Mouse (Mus musculus) forebrain, embryonic 15.5 days (tissue): Measurements from ENCODE around the gene Ldlrad3. TPM values are rescaled to one million over a fixed set of nuclear protein-coding genes. Genes with fewer than 3 reads are reported as not detected.

Experiments
- ATAC-seq: fragments of 200-750 bp; cut with Nextera tagmentation; replicated peaks from 2 replicates; pipeline ENCODE4 v1.8.0; 2017; ENCODE audit warnings: mild to moderate bottlenecking, moderate TSS enrichment, moderate library complexity
- H3K27ac ChIP-seq: fragments of 300-500 bp; sonication (generic); replicated peaks from 2 replicates; pipeline ENCODE4 v1.5.1; 2015; ENCODE audit warnings: mild to moderate bottlenecking, inconsistent platforms
- H3K27me3 ChIP-seq: fragments of 300-500 bp; sonication (generic); 2 replicates; pipeline ENCODE4 v1.6.1; 2015; ENCODE audit warnings: inconsistent platforms
- H3K36me3 ChIP-seq: fragments of 300-500 bp; sonication (generic); 2 replicates; pipeline ENCODE4 v1.6.1; 2015; ENCODE audit warnings: mild to moderate bottlenecking, inconsistent platforms
- H3K4me1 ChIP-seq: fragments of 300-500 bp; sonication (generic); 2 replicates; pipeline ENCODE4 v1.6.1; 2015; ENCODE audit warnings: inconsistent platforms
- H3K4me2 ChIP-seq: fragments of 300-500 bp; sonication (generic); replicated peaks from 2 replicates; pipeline ENCODE4 v1.6.1; 2015; ENCODE audit warnings: mild to moderate bottlenecking, inconsistent platforms
- H3K4me3 ChIP-seq: fragments of 300-500 bp; sonication (generic); 2 replicates; pipeline ENCODE4 v1.5.1; 2015; ENCODE audit warnings: mild to moderate bottlenecking, inconsistent platforms
- H3K9ac ChIP-seq: fragments of 300-500 bp; sonication (generic); replicated peaks from 2 replicates; pipeline ENCODE4 v1.6.1; 2015; ENCODE audit warnings: mild to moderate bottlenecking, inconsistent platforms
- H3K9me3 ChIP-seq: fragments of 300-500 bp; sonication (generic); 2 replicates; pipeline ENCODE4 v1.6.1; 2016; ENCODE audit warnings: inconsistent platforms
- WGBS: fragments of 180-500 bp; shearing (Covaris S2); methylation state at CpG from one replicate; pipeline ENCODE4 v1.1.7; 2015; ENCODE audit warnings: mixed read lengths; 5-methylcytosine and 5-hydroxymethylcytosine counted together
- polyA plus RNA-seq: library from polyadenylated mRNA; unstranded; fragments of >200 nt; fragmentation: Nextera tagmentation; extraction: Ambion mirVana; gene quantifications from 2 replicates; pipeline ENCODE4 v1.2.1, GENCODE M21; 2015

The Ldlrad3 gene
- polyA plus RNA-seq, 1 experiment from 2014 or later, result 30.0 TPM

- no peaks in the 10 kb centered on the region for H3K9me3 ChIP-seq
- no peak overlapping the region for H3K9ac ChIP-seq
- no peak overlapping the region for H3K4me2 ChIP-seq
- 19% methylated on average over 3 of the region's 3 CpGs for WGBS
- peak; percentile 55 for ATAC-seq
- peaks cover 73% of the 10 kb centered on the region for H3K4me1 ChIP-seq
- H3K27ac ChIP-seq, result peak overlapping the region; percentile 59
- H3K36me3 ChIP-seq, result no peaks in the 10 kb centered on the region
- no peak overlapping the region for H3K4me3 ChIP-seq
- H3K27me3 ChIP-seq, result no peaks in the 10 kb centered on the region
These were observed 212.4 kb downstream of the Ldlrad3 start for GRCm38 (mm10) chr2:101973810-101974209.

DNA sequence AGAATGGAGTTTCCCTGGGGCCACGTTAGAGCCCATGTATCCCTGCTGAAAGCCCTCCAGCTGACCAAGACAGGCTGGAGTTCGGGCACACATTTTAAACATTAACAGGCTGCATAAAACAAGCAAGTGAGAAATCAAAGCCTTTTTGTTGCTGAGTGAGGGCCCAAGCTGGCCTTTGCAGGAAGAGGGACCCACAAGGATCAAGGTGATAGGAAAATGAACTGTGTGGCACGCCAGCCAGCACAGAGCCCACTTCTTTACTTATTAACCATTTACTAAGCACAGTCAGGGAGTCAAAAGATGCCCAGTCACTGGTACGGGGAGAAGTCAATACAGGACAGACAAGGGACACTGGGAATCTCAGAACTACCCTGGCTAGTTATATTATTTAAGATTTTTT lies 218.6 kb downstream of the Ldlrad3 start:
- H3K27ac ChIP-seq, result peak overlapping the region; percentile 11; the same call in 1 of the 2 replicates
- H3K9me3 ChIP-seq, result no peaks in the 10 kb centered on the region
- WGBS, result 10% methylated on average over 4 of the region's 4 CpGs
- H3K4me2 ChIP-seq, result no peak overlapping the region
- H3K4me1 ChIP-seq, result peaks cover 77% of the 10 kb centered on the region
- no peak for ATAC-seq
- no peaks in the 10 kb centered on the region for H3K27me3 ChIP-seq
- no peaks in the 10 kb centered on the region for H3K36me3 ChIP-seq
- no peak overlapping the region for H3K4me3 ChIP-seq
- no peak overlapping the region for H3K9ac ChIP-seq

DNA sequence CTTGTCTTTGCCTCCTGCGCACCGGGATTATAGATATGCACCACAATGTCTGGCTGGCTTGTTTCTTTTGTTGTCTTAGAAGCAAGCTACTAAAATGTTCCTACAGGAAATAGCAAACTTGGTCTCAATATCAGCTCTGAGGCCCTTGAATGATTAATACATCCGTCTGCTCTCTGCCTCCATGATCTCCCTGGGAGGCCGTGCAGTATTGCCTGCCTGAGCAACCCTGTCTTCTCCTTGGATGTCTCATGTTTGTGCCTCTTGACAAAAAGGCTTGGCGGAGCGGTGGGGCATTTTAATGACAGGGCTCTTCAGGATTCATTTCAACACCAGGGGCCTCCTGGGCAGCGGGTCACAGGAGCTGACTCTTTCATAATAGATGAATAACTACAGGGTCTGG lies 219.0 kb downstream of the Ldlrad3 start:
- peaks cover 76% of the 10 kb centered on the region for H3K4me1 ChIP-seq
- H3K4me3 ChIP-seq, result no peak overlapping the region
- H3K4me2 ChIP-seq, result no peak overlapping the region
- H3K9me3 ChIP-seq, result no peaks in the 10 kb centered on the region
- H3K27me3 ChIP-seq, result no peaks in the 10 kb centered on the region
- H3K27ac ChIP-seq, result peak overlapping the region; percentile 11; the same call in 1 of the 2 replicates
- no peaks in the 10 kb centered on the region for H3K36me3 ChIP-seq
- H3K9ac ChIP-seq, result no peak overlapping the region
- 27% methylated on average over 7 of the region's 7 CpGs for WGBS
- no peak for ATAC-seq

- Histone ChIP-seq H3K4me2 (no peak overlapping the region), H3K27ac (peak overlapping the region; percentile 19; the same call in 1 of the 2 replicates), H3K36me3 (no peaks in the 10 kb centered on the region), H3K9ac (no peak overlapping the region), H3K27me3 (no peaks in the 10 kb centered on the region), H3K9me3 (no peaks in the 10 kb centered on the region), H3K4me1 (peaks cover 69% of the 10 kb centered on the region), H3K4me3 (no peak overlapping the region)
- no peak for ATAC-seq
- 31% methylated on average over 4 of the region's 4 CpGs for WGBS
These were observed 220.2 kb downstream of the Ldlrad3 start for GRCm38 (mm10) chr2:101966017-101966416.

GRCm38 (mm10) chr2:101965515-101965914 lies 220.7 kb downstream of the Ldlrad3 start:
- H3K27ac ChIP-seq, result 0 out of 2 replicates have a peak overlapping the region, but pooled peaks have one; percentile 19
- H3K27me3 ChIP-seq, result no peaks in the 10 kb centered on the region
- H3K9me3 ChIP-seq, result no peaks in the 10 kb centered on the region
- no peak overlapping the region for H3K4me3 ChIP-seq
- peaks cover 69% of the 10 kb centered on the region for H3K4me1 ChIP-seq
- peak; percentile 51; the same call in 1 of the 2 replicates for ATAC-seq
- no peaks in the 10 kb centered on the region for H3K36me3 ChIP-seq
- no peak overlapping the region for H3K9ac ChIP-seq
- WGBS, result 14% methylated on average over 5 of the region's 5 CpGs
- no peak overlapping the region for H3K4me2 ChIP-seq

DNA sequence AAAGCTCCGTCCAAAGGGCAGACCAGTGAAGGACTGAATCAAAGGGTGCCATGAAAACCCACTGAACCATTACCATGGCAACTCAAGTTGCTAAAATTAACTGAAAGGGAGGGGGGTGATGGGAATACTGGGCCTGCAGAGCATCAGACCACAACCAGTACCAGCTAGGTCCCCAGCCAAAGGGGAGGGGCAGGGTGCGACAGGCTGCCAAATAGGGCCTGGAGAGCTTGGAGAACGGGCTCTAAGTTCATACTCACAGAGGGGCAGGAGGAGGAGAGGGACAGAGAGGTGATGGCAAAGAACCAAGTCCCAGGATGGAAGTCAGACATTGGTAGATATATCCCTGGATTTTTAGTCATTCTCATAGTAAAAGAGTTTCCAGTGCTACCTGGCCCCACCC lies 222.8 kb downstream of the Ldlrad3 start:
- no peaks in the 10 kb centered on the region for H3K27me3 ChIP-seq
- H3K4me3 ChIP-seq, result no peak overlapping the region
- ATAC-seq, result no peak
- H3K9me3 ChIP-seq, result no peaks in the 10 kb centered on the region
- peaks cover 60% of the 10 kb centered on the region for H3K4me1 ChIP-seq
- no peaks in the 10 kb centered on the region for H3K36me3 ChIP-seq
- no peak overlapping the region for H3K9ac ChIP-seq
- H3K27ac ChIP-seq, result no peak overlapping the region
- whole genome bisulfite sequencing, result 45% methylated on average over 3 of the region's 3 CpGs
- no peak overlapping the region for H3K4me2 ChIP-seq

GRCm38 (mm10) chr2:101962349-101962748 lies 223.8 kb downstream of the Ldlrad3 start:
- no peak; the same call in 1 of the 2 replicates for ATAC-seq
- H3K27ac ChIP-seq, result no peak overlapping the region
- H3K4me1 ChIP-seq, result peaks cover 52% of the 10 kb centered on the region
- no peak overlapping the region for H3K4me3 ChIP-seq
- H3K9me3 ChIP-seq, result no peaks in the 10 kb centered on the region
- 48% methylated on average over 7 of the region's 7 CpGs for WGBS
- no peak overlapping the region for H3K4me2 ChIP-seq
- H3K36me3 ChIP-seq, result no peaks in the 10 kb centered on the region
- no peaks in the 10 kb centered on the region for H3K27me3 ChIP-seq
- no peak overlapping the region for H3K9ac ChIP-seq

GRCm38 (mm10) chr2:101961391-101961790 lies 224.8 kb downstream of the Ldlrad3 start:
- WGBS, result 51% methylated on average over 1 of the region's 1 CpGs
- no peak for ATAC-seq
- H3K4me1 ChIP-seq, result peaks cover 45% of the 10 kb centered on the region

DNA sequence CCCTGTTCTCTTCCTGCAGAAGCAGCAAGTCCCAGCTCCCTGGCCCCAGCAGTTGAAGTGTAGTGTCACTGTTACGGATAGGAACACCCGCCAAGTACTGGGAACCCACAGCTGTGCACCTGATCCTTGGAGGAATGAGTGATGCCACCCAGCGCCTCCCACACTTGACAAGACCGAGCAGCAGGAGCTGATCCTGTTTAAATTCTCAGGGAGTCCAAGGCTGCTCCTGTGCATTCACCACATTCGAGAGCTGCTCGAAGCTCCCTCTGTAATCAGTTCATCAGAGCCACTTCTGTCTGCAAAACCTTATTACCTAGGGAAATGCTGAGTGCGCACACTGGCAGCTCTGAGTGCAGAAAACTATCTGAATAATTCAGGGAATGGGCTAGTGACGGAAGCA lies 225.5 kb downstream of the Ldlrad3 start:
- no peaks in the 10 kb centered on the region for H3K9me3 ChIP-seq
- peaks cover 43% of the 10 kb centered on the region for H3K4me1 ChIP-seq
- H3K9ac ChIP-seq, result no peak overlapping the region
- no peaks in the 10 kb centered on the region for H3K27me3 ChIP-seq
- no peak overlapping the region for H3K4me2 ChIP-seq
- WGBS, result 68% methylated on average over 8 of the region's 8 CpGs
- ATAC-seq, result peak; percentile 28; the same call in 1 of the 2 replicates
- H3K4me3 ChIP-seq, result no peak overlapping the region
- no peaks in the 10 kb centered on the region for H3K36me3 ChIP-seq
- peak overlapping the region; percentile 28; the same call in 1 of the 2 replicates for H3K27ac ChIP-seq

More at GRCm38 (mm10) chr2:101961391-101961790, 224.8 kb downstream of the Ldlrad3 start:
- H3K9ac ChIP-seq, result no peak overlapping the region
- H3K36me3 ChIP-seq, result no peaks in the 10 kb centered on the region
- H3K27ac ChIP-seq, result no peak overlapping the region
- no peak overlapping the region for H3K4me2 ChIP-seq
- no peaks in the 10 kb centered on the region for H3K27me3 ChIP-seq
- H3K9me3 ChIP-seq, result no peaks in the 10 kb centered on the region
- H3K4me3 ChIP-seq, result no peak overlapping the region

DNA sequence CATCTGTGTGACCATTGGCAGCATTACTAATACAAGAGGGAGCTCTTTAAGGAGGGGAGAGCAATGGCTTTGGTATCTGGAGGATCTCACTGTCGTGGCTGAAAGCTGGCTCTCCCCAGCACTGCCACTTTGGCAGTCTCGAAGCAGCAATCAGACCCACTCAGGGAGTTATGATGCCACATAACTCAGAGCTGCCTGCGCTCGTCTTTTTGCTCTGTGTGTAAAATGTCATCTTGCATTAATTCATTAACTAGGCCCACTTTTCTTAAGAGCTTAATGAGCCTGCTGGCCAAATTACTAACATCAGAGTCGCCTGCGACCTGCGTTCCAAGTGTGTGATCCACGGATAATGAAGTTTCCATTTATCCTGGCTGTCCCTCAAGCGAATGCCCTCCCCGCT lies 230.1 kb downstream of the Ldlrad3 start:
- no peak overlapping the region for H3K27ac ChIP-seq
- no peaks in the 10 kb centered on the region for H3K9me3 ChIP-seq
- no peak overlapping the region for H3K4me3 ChIP-seq
- no peak for ATAC-seq
- H3K36me3 ChIP-seq, result peaks cover 8% of the 10 kb centered on the region
- no peak overlapping the region for H3K9ac ChIP-seq
- 19% methylated on average over 10 of the region's 10 CpGs for WGBS
- no peaks in the 10 kb centered on the region for H3K27me3 ChIP-seq
- no peak overlapping the region for H3K4me2 ChIP-seq
- peaks cover 15% of the 10 kb centered on the region for H3K4me1 ChIP-seq

DNA sequence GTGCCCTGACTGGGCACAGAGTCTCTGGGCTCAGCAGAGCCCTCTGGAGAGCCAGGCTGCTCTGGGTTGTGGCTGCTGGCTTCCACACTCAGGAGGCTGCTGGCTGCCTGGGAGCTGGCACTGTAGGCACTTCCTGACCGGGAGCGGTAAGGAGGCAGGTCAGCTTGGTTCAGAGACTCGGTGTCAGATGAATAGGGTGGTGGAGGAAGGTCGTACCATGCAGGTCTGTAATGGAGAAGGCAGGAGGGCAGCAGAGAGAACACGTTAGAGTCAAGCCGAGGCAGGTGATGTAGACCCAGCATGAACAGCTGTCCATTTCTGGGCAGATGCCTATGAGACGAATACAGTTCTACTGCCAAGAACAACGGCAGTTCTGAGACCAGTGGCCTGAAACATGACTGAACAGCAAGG lies 233.2 kb downstream of the Ldlrad3 start:
- Histone ChIP-seq H3K27me3 (no peaks in the 10 kb centered on the region), H3K9ac (no peak overlapping the region), H3K27ac (no peak overlapping the region), H3K36me3 (peaks cover 8% of the 10 kb centered on the region), H3K4me3 (no peak overlapping the region), H3K9me3 (no peaks in the 10 kb centered on the region), H3K4me2 (no peak overlapping the region), H3K4me1 (peaks cover 15% of the 10 kb centered on the region)
- 92% methylated on average over 8 of the region's 8 CpGs for WGBS
- ATAC-seq, result no peak

DNA sequence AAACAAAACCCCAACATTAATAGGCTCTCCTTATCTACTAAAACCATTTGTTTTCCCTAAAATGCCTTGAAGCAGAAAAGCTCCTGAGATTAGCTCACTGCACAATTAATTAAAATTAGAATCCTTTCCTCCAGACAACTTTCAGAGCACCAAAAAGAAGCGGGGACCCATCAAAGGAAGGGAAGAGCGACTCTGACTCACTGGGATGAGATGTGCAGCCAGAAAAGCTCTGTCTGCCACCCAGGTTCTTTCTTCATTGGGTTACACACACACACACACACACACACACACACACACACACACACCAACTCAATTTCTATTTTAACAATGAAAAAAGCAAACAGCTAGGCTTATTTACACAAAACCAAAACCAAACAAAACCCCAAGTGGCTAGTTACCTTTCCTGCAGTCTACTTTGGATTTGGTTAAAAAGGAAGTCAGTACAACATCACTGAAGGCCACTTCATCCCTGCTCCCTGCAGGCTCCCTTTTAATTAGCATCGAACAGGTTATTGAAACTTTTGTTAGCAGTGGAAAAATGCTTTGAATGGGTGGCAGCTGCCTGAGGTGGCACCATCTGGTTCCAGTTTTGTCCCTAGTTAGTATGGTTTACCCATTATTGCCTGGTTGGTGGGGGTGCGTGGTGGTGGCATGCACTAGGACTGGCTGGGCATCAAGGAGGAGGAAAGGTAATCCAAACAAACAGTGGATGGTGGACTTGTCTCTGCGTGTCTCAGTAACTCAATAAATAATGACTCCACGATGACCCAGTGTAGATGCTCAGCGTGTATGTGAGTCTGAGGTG lies 235.3 kb downstream of the Ldlrad3 start:
- Histone ChIP-seq H3K27ac (no peak overlapping the region), H3K4me3 (no peak overlapping the region), H3K36me3 (peaks cover 8% of the 10 kb centered on the region), H3K4me1 (peaks cover 8% of the 10 kb centered on the region), H3K27me3 (no peaks in the 10 kb centered on the region), H3K9me3 (no peaks in the 10 kb centered on the region), H3K9ac (no peak overlapping the region), H3K4me2 (no peak overlapping the region)
- 30% methylated on average over 7 of the region's 7 CpGs for WGBS
- ATAC-seq, result peak; percentile 41; the same call in 1 of the 2 replicates
